Comparison of ENCODE assay signal across 17 mouse cellular contexts in the genomic region with DNA sequence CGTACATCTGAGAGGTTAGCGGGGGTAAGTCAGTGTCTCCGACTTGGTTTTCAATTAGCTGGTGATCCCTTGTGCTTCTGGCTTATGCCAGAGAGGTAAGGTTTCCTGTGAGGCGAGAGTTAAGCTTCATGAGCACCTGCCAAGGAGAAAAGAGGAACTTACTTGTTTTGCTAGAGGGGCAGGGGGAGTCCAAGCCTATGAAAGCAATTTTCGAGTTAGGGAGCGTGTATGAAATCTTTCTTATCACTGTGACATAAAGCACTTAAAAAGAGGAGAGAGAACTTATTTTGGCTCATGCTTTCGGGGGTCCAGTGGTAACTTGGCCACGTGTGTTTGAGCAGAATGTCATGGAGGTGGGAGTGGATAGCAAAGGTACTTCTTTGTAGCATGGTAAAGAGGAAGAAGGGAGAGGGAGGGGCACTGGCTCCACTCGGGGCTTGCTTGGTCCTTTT.
DNase-seq lines count a peak whose midpoint lies in the region; ATAC-seq lines count a peak whose summit lies in the region.
"Had no signal": no experiment of that assay in that cellular context is flagged by ENCODE, and none has a peak within 500 bp of the region (broad histone marks: within the 10 kb centered on the region; RNA-seq: fewer than 3 reads in every experiment).

No protein-coding gene starts in this region.

- no peak for ATAC-seq in embryonic facial prominence, embryonic 14.5 days (ENCODE audit: low read depth)
- ATAC-seq in limb, embryonic 15.5 days (ENCODE audit: insufficient number of reproducible peaks, low FRiP score, low TSS enrichment, low read depth): no peak
- no peak for ATAC-seq in erythroblast, adult 5-6 weeks (replicated peaks; ENCODE audit: low FRiP score, poor library complexity, severe bottlenecking)
- ATAC-seq: forebrain, embryonic 16.5 days; hindbrain, embryonic 16.5 days had no signal

- 0 out of 2 replicates have a peak, but pooled peaks cover 6% of the 10 kb centered on the region for H3K4me1 ChIP-seq in embryonic facial prominence, embryonic 14.5 days (ENCODE audit: control insufficient read depth, insufficient read depth, low read length)
- H3K4me1 ChIP-seq in embryonic facial prominence, embryonic 10.5 days: peaks cover 12% of the 10 kb centered on the region; the same call in 1 of the 2 replicates
- H3K4me1 ChIP-seq in limb, embryonic 15.5 days: peaks cover 18% of the 10 kb centered on the region; the same call in 1 of the 2 replicates

- no peaks in the 10 kb centered on the region for H3K36me3 ChIP-seq in embryonic facial prominence, embryonic 14.5 days (ENCODE audit: control insufficient read depth, insufficient read depth, low read length)
- no peaks in the 10 kb centered on the region for H3K36me3 ChIP-seq in embryonic facial prominence, embryonic 10.5 days (replicated peaks)
- no peaks in the 10 kb centered on the region for H3K36me3 ChIP-seq in limb, embryonic 15.5 days
- H3K36me3 ChIP-seq in splenic B cell, adult 2 months (ENCODE audit: control insufficient read depth, insufficient read depth, low read length, poor library complexity, severe bottlenecking): no peaks in the 10 kb centered on the region

- 46% methylated on average over 9 of the region's 9 CpGs for WGBS in embryonic facial prominence, embryonic 14.5 days
- 70% methylated on average over 9 of the region's 9 CpGs for WGBS in embryonic facial prominence, embryonic 10.5 days
- 34% methylated on average over 9 of the region's 9 CpGs for WGBS in limb, embryonic 15.5 days

- H3K4me3 ChIP-seq in embryonic facial prominence, embryonic 14.5 days (ENCODE audit: low read depth, low read length): no peak overlapping the region
- no peak overlapping the region for H3K4me3 ChIP-seq in embryonic facial prominence, embryonic 10.5 days
- no peak overlapping the region for H3K4me3 ChIP-seq in limb, embryonic 15.5 days
- H3K4me3 ChIP-seq: erythroblast, embryonic 14.5 days had no signal

- no peaks in the 10 kb centered on the region for H3K27me3 ChIP-seq in embryonic facial prominence, embryonic 14.5 days (replicated peaks; ENCODE audit: control insufficient read depth, insufficient read depth, low read length)
- H3K27me3 ChIP-seq in embryonic facial prominence, embryonic 10.5 days (replicated peaks; ENCODE audit: low read depth, poor library complexity, severe bottlenecking): no peaks in the 10 kb centered on the region
- 0 out of 2 replicates have a peak, but pooled peaks cover 10% of the 10 kb centered on the region for H3K27me3 ChIP-seq in limb, embryonic 15.5 days
- no peaks in the 10 kb centered on the region for H3K27me3 ChIP-seq in splenic B cell, adult 2 months (ENCODE audit: control insufficient read depth, insufficient read depth, low read length, poor library complexity, severe bottlenecking)

- no peaks in the 10 kb centered on the region for H3K9me3 ChIP-seq in embryonic facial prominence, embryonic 14.5 days (ENCODE audit: control insufficient read depth, low read length)
- H3K9me3 ChIP-seq in embryonic facial prominence, embryonic 10.5 days: no peaks in the 10 kb centered on the region
- no peaks in the 10 kb centered on the region for H3K9me3 ChIP-seq in limb, embryonic 15.5 days

- no peak overlapping the region for H3K9ac ChIP-seq in embryonic facial prominence, embryonic 14.5 days (ENCODE audit: low read depth, low read length)
- H3K9ac ChIP-seq in limb, embryonic 15.5 days: no peak overlapping the region
- H3K9ac ChIP-seq: lung, embryonic 14.5 days had no signal

- H3K4me2 ChIP-seq in embryonic facial prominence, embryonic 14.5 days (ENCODE audit: low read depth, low read length): no peak overlapping the region
- H3K4me2 ChIP-seq in limb, embryonic 15.5 days: no peak overlapping the region
- H3K4me2 ChIP-seq: lung, embryonic 14.5 days had no signal

- DNase-seq in embryonic facial prominence, embryonic 14.5 days (ENCODE audit: low spot score): peak; percentile 14
- DNase-seq in embryonic facial prominence, embryonic 10.5 days (ENCODE audit: low spot score): no peak
- peak; percentile 34 for DNase-seq in thymus, postnatal 0 days (ENCODE audit: low spot score)
- DNase-seq in thymus, postnatal 4 days: no peak
- peak; percentile 80 for DNase-seq in splenic B cell, adult 2 months (ENCODE audit: low read depth, low spot score)
- no peak for DNase-seq in heart, postnatal 36 days
- DNase-seq: adrenal gland, postnatal 10 days; cerebellum, adult 9-10 months; embryo, embryonic 11 days; kidney, adult 18-20 months; kidney, postnatal 4 days; lung, embryonic 14.5 days had no signal

- intact Hi-C loops in heart, postnatal 36 days (cut with DNase I): no loop called here

- no peak overlapping the region for H3K27ac ChIP-seq in embryonic facial prominence, embryonic 14.5 days (replicated peaks; ENCODE audit: low read depth, low read length)
- no peak overlapping the region for H3K27ac ChIP-seq in embryonic facial prominence, embryonic 10.5 days (replicated peaks)
- H3K27ac ChIP-seq in limb, embryonic 15.5 days: peak overlapping the region; percentile 54; the same call in 1 of the 2 replicates

Comparison
In these comparisons a context has a peak if more than half of its experiments do, and no peak if none do; other contexts are left out.
1. DNase-seq: peak in embryonic facial prominence, embryonic 14.5 days (single experiment), thymus, postnatal 0 days (single experiment) and splenic B cell, adult 2 months (single experiment); none in embryonic facial prominence, embryonic 10.5 days (single experiment), thymus, postnatal 4 days (single experiment) and heart, postnatal 36 days (0 of 2).